Mouse (Mus musculus) cortical plate, adult 2 months (tissue): Measurements from ENCODE around the gene Trim7. TPM values are rescaled to one million over a fixed set of nuclear protein-coding genes. Genes with fewer than 3 reads are reported as not detected.

Experiments
- H3K27ac ChIP-seq: fragments of 200-500 bp; 2 replicates; pipeline ENCODE4 v1.5.1; 2012; ENCODE audit warnings: low read length, control low read depth, inconsistent platforms; ENCODE audit not compliant: insufficient read depth
- H3K4me1 ChIP-seq: fragments of 200-500 bp; 2 replicates; pipeline ENCODE4 v1.6.1; 2011; ENCODE audit warnings: low read length; ENCODE audit not compliant: control insufficient read depth, insufficient read depth
- H3K4me3 ChIP-seq: fragments of 200-500 bp; 2 replicates; pipeline ENCODE4 v1.5.1; 2011; ENCODE audit warnings: mild to moderate bottlenecking, low read length, control low read depth; ENCODE audit not compliant: insufficient read depth
- CTCF ChIP-seq: fragments of 200-500 bp; IDR thresholded peaks from 2 replicates; pipeline ENCODE4 v1.5.1; 2011; ENCODE audit warnings: mild to moderate bottlenecking, control low read depth, low read length; ENCODE audit not compliant: insufficient read depth; ENCODE audit errors: extremely low read depth
- POLR2A ChIP-seq: fragments of 200-500 bp; IDR thresholded peaks from 2 replicates; pipeline ENCODE4 v1.6.1; 2011; ENCODE audit warnings: mild to moderate bottlenecking, low read length, control low read depth; ENCODE audit not compliant: insufficient read depth; ENCODE audit errors: extremely low read depth
- polyA plus RNA-seq: library from polyadenylated mRNA; depleted of rRNA; stranded (reverse); fragments of >200 nt; gene quantifications from 2 replicates; pipeline ENCODE4 v1.2.3, GENCODE M21; 2012

Trim7 gene
- polyA plus RNA-seq, 1 experiment = 4.3 TPM

- Histone ChIP-seq H3K4me1 (no peaks in the 10 kb centered on the region), H3K4me3 (no peak overlapping the region), H3K27ac (no peak overlapping the region)
- TF ChIP-seq POLR2A (no peak), CTCF (no peak)
Observed at GRCm38 (mm10) chr11:48822768-48823512, 3.0 kb upstream of the Trim7 start.

DNA sequence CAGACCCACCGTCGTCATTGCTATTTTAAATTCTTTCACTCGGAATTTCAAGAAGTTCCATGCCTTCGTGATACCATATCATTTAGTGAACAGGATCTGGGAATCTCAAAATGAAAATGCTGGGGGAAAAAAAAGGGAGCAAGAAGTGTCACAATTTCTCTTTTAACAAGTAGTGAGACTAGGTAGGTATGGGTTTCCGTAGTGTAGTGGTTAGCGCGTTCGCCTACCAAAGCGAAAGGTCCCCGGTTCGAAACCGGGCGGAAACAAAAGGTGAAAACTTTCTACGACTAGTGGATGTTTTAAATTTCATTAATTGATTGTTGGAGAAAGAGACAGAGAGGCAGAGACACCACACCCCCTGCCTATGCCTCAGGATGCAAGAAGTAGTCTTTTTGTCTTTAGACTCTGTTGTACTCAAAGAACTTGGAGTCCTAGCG, 2.4 kb upstream of the Trim7 start:
- TF ChIP-seq POLR2A = no peak
- H3K4me3 ChIP-seq = peak overlapping the region; percentile 12
- H3K27ac ChIP-seq = no peak overlapping the region
- H3K4me1 ChIP-seq = no peaks in the 10 kb centered on the region

DNA sequence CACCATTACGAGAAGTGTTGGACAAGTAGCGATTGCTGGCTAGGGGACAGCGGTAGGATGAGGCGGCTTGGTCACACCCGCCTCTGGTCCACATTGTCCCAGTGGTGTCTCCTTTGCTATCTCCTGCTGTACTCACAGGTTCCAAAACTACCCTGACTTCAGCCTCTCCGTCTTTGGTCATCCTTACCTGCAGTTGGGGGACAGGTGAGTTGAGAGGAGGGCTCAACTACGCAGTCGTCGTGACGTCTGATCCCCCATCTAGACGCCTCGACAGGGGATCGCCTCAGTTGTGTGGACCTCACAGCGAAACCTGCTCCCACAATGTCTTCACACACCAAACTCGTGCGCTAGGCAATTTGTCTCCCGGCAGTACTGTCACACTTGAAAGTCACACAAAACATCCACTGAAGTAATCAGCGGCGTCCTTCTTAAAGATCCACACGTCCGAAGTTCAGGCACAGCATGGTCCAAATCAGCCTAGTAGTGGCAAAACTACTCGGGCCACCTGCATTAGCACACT, 1.6 kb upstream of the Trim7 start:
- Histone ChIP-seq H3K4me1 (no peaks in the 10 kb centered on the region), H3K27ac (no peak overlapping the region), H3K4me3 (peak overlapping the region; percentile 12; the same call in 1 of the 2 replicates)
- TF ChIP-seq POLR2A (no peak), CTCF (no peak)

- H3K4me1 ChIP-seq = no peaks in the 10 kb centered on the region
- no peak for TF ChIP-seq POLR2A
- no peak for TF ChIP-seq CTCF
- no peak overlapping the region for H3K4me3 ChIP-seq
- peak overlapping the region; percentile 23; the same call in 1 of the 2 replicates for H3K27ac ChIP-seq
Observed at GRCm38 (mm10) chr11:48826752-48827096, 784 bp downstream of the Trim7 start.

GRCm38 (mm10) chr11:48827926-48828325, 2.0 kb downstream of the Trim7 start:
- Histone ChIP-seq H3K4me3 (no peak overlapping the region), H3K27ac (no peak overlapping the region)
- no peak for TF ChIP-seq CTCF
- TF ChIP-seq POLR2A = no peak

DNA sequence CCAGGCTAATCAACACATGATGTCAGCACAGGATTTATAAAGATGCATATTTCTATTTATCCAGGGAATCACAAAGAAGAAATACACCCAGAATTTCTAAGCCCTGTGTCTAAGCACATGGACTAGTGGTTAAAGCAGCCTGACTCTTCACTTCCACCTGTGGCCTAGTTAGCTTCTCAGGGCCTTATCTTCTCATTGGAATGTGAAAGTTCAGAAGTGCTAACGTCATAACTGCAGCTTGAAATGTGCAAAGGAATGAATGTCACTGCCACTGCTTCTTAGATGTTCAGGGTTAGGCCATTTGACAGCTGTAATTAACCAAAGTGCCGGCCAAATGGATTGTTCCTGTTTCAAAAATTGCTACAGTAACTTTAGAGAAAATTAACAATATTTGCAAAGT, 4.3 kb downstream of the Trim7 start:
- H3K4me1 ChIP-seq = no peaks in the 10 kb centered on the region
- H3K27ac ChIP-seq = no peak overlapping the region
- TF ChIP-seq CTCF = no peak
- TF ChIP-seq POLR2A = no peak
- no peak overlapping the region for H3K4me3 ChIP-seq

More at GRCm38 (mm10) chr11:48827926-48828325, 2.0 kb downstream of the Trim7 start:
- H3K4me1 ChIP-seq = no peaks in the 10 kb centered on the region

DNA sequence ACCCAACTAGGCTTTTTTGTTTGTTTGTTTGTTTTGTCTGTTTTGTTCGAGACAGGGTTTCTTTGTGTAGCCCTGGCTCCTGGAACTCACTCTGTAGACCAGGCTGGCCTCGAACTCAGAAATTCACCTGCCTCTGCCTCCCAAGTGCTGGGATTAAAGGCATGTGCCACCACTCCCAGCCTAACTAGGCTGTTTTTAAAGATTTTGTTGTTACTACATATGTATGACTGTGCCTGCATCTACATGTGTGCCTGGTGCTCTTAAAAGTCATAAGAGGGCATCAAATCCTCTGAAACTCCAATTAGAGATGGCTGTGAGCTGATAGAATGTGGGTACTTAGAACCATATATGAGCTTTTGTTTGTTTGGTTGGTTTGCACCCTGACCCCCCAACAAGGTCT, 5.3 kb downstream of the Trim7 start:
- TF ChIP-seq POLR2A = no peak
- TF ChIP-seq CTCF = no peak
- no peaks in the 10 kb centered on the region for H3K4me1 ChIP-seq
- H3K4me3 ChIP-seq = no peak overlapping the region
- H3K27ac ChIP-seq = no peak overlapping the region

GRCm38 (mm10) chr11:48833078-48833730, 7.3 kb downstream of the Trim7 start:
- no peak overlapping the region; the same call in 1 of the 2 replicates for H3K4me3 ChIP-seq
- H3K4me1 ChIP-seq = no peaks in the 10 kb centered on the region
- TF ChIP-seq CTCF (no peak), POLR2A (no peak)
- H3K27ac ChIP-seq = no peak overlapping the region

DNA sequence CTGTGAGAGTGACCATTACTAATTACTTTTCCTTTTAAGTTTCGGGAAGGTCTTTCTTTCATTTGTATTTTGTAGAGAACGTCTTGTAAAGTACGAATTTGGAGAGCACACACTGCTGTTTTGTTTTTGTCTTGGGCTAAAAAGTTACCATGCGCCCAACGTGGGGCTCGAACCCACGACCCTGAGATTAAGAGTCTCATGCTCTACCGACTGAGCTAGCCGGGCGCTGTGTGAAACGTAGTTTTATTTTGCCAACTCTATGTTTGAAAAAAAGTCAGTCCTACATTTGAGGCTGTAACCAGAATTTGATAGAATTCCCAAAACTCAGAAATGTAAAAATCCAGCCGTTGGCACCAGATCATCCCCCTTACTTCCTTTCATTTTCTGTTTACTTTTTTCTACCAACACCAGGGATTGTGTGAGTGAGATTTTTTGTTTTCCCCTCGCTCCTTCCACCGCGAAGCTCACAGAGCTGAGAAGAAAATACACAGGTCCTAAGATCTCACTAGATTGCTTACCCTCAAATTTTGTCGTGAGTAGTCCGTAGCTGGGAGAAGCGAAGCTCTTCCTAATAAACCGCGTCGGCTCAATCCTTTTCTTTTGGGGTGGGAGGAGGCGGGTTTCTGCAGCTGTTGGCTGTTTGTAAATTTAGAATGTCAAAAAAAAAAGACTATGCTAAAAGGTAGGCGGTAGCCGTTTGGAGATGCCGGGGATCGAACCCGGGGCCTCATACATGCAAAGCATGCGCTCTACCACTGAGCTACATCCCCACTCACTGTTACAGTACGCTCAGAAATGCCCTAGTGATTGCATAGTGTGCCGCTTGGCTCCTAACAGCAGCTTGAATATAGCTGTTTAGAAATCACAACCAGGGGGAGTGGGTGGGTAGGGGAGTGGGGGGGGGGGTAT, 8.0 kb downstream of the Trim7 start:
- Histone ChIP-seq H3K27ac (peak overlapping the region; percentile 77; the same call in 1 of the 2 replicates), H3K4me1 (no peaks in the 10 kb centered on the region; the same call in 1 of the 2 replicates), H3K4me3 (peak overlapping the region; percentile 54)
- TF ChIP-seq CTCF (no peak), POLR2A (no peak)

GRCm38 (mm10) chr11:48835923-48836322, 10.0 kb downstream of the Trim7 start:
- no peak for TF ChIP-seq POLR2A
- no peak for TF ChIP-seq CTCF
- H3K4me3 ChIP-seq = no peak overlapping the region
- H3K4me1 ChIP-seq = no peaks in the 10 kb centered on the region; the same call in 1 of the 2 replicates
- H3K27ac ChIP-seq = no peak overlapping the region
